Mouse (Mus musculus): ENCODE measurements around the gene Gm3500. TPM values are rescaled to one million over a fixed set of nuclear protein-coding genes. Genes with fewer than 3 reads are reported as not detected.
"Not testable (repeated sequence)": the region's sequence is repeated elsewhere in the genome, so short reads cannot be mapped to it uniquely, and the experiment has no call there.

Gene Gm3500
- polyA plus RNA-seq (2016; fragmentation: Nextera tagmentation; extraction: Ambion mirVana), result not detected in 2 replicates

GRCm38 (mm10) chr14:5388949-5389348 lies at the start of gene Gm3500:
Gene Gm3500 (minus strand): TSS chr14:5389049.
- H3K27me3 ChIP-seq (ENCODE audit: low read depth, poor library complexity, severe bottlenecking); H3K27ac ChIP-seq (replicated peaks); DNase-seq (ENCODE audit: low spot score); H3K4me3 ChIP-seq; H3K4me1 ChIP-seq; H3K9me3 ChIP-seq (replicated peaks); H3K36me3 ChIP-seq: not testable (repeated sequence)
- no CpG with 5 or more reads among the region's 37 CpGs for WGBS

GRCm38 (mm10) chr14:5334828-5335227 lies 54.0 kb downstream of the Gm3500 start, which contains the start of gene Gm3542:
Gene Gm3542 (minus strand): TSS chr14:5334928.
- not testable (repeated sequence) for H3K36me3 ChIP-seq; H3K4me3 ChIP-seq; H3K4me1 ChIP-seq; DNase-seq (ENCODE audit: low spot score); H3K27ac ChIP-seq (replicated peaks); H3K9me3 ChIP-seq (replicated peaks); H3K27me3 ChIP-seq (ENCODE audit: low read depth, poor library complexity, severe bottlenecking)
- no CpG with 5 or more reads among the region's 2 CpGs for WGBS

Other genes with a start within 250 kb of the Gm3500 start
- not detected in 2 replicates for gene Gm3317, start 224.5 kb downstream of the Gm3500 start, polyA plus RNA-seq (2016; fragmentation: Nextera tagmentation; extraction: Ambion mirVana)
- not detected in 2 replicates for gene Gm8271, start 203.3 kb downstream of the Gm3500 start, polyA plus RNA-seq (2016; fragmentation: Nextera tagmentation; extraction: Ambion mirVana)
- gene Gm3526, start 128.5 kb downstream of the Gm3500 start, polyA plus RNA-seq (2016; fragmentation: Nextera tagmentation; extraction: Ambion mirVana), result not detected in 2 replicates
- gene Gm3542, start 54.1 kb downstream of the Gm3500 start, polyA plus RNA-seq (2016; fragmentation: Nextera tagmentation; extraction: Ambion mirVana), result not detected in 2 replicates
- gene Gm3194, start 66.4 kb upstream of the Gm3500 start, polyA plus RNA-seq (2016; fragmentation: Nextera tagmentation; extraction: Ambion mirVana), result 1.1 TPM in 1 of 2 replicates, not detected in the other
- not detected in 2 replicates for gene Gm8246, start 88.8 kb upstream of the Gm3500 start, polyA plus RNA-seq (2016; fragmentation: Nextera tagmentation; extraction: Ambion mirVana)
- not detected in 2 replicates for gene Gm3187, start 95.2 kb upstream of the Gm3500 start, polyA plus RNA-seq (2016; fragmentation: Nextera tagmentation; extraction: Ambion mirVana)
- 1.8 TPM in 2 replicates for gene Gm3488, start 112.6 kb upstream of the Gm3500 start, polyA plus RNA-seq (2016; fragmentation: Nextera tagmentation; extraction: Ambion mirVana)
- not detected in 2 replicates for gene Gm3532, start 149.4 kb upstream of the Gm3500 start, polyA plus RNA-seq (2016; fragmentation: Nextera tagmentation; extraction: Ambion mirVana)
- not detected in 2 replicates for gene Gm8265, start 244.0 kb upstream of the Gm3500 start, polyA plus RNA-seq (2016; fragmentation: Nextera tagmentation; extraction: Ambion mirVana)

Data from midbrain, embryonic 10.5 days (tissue).